Mouse (Mus musculus) CH12.LX (cell line): ENCODE data around the gene Hopx. TPM values are rescaled to one million over a fixed set of nuclear protein-coding genes. Genes with fewer than 3 reads are reported as not detected.

Source experiments
- DNase-seq: peaks from one replicate; pipeline ENCODE4 v3.0.0-alpha.2; 2013; ENCODE audit errors: extremely low read depth
- H3K27ac ChIP-seq: 2 replicates; pipeline ENCODE4 v1.5.1; 2012; ENCODE audit warnings: low read depth, mild to moderate bottlenecking, control low read depth, moderate library complexity; ENCODE audit not compliant: insufficient read depth
- H3K27me3 ChIP-seq: replicated peaks from 2 replicates; pipeline ENCODE3; 2012; ENCODE audit warnings: inconsistent platforms
- H3K36me3 ChIP-seq, 2 experiments: replicated peaks in 1 of 2; 2 replicates each; pipeline versions ENCODE3 to v1.6.1; 2012; ENCODE audit warnings: inconsistent platforms in 1 of 2, low read length in 1 of 2, mild to moderate bottlenecking in 1 of 2, mixed read lengths in 1 of 2, moderate library complexity in 1 of 2; ENCODE audit not compliant: control insufficient read depth in 1 of 2, insufficient read depth in 1 of 2
- H3K4me1 ChIP-seq, 2 experiments: 2 replicates each; pipeline ENCODE4 v1.6.1; 2012; ENCODE audit warnings: inconsistent platforms in 1 of 2, moderate library complexity in 1 of 2; ENCODE audit not compliant: insufficient read depth in 2 of 2, control insufficient read depth in 1 of 2
- H3K4me2 ChIP-seq: 2 replicates; pipeline ENCODE4 v1.6.1; 2012; ENCODE audit warnings: low read depth, mild to moderate bottlenecking, control low read depth; ENCODE audit not compliant: poor library complexity, insufficient read depth, severe bottlenecking
- H3K4me3 ChIP-seq, 3 experiments: fragments of 150-350 bp in 1 of 3; sonication (generic) in 1 of 3; replicated peaks in 1 of 3; 2 replicates each; pipeline versions ENCODE3 to v1.5.1; 2011 to 2012; ENCODE audit warnings: low read depth in 2 of 3, low read length in 2 of 3, mild to moderate bottlenecking in 2 of 3, moderate library complexity in 2 of 3, control low read depth in 1 of 3, improper control_type of control experiment in 1 of 3, inconsistent platforms in 1 of 3, mixed read lengths in 1 of 3; ENCODE audit not compliant: poor library complexity in 1 of 3
- H3K79me2 ChIP-seq: replicated peaks from 2 replicates; pipeline ENCODE4 v1.6.1; 2012; ENCODE audit warnings: mild to moderate bottlenecking, moderate library complexity; ENCODE audit not compliant: control insufficient read depth, poor library complexity, insufficient read depth, severe bottlenecking; ENCODE audit errors: extremely low read depth
- H3K9ac ChIP-seq: 2 replicates; pipeline ENCODE4 v1.6.1; 2012; ENCODE audit warnings: low read depth, mild to moderate bottlenecking, control low read depth, moderate library complexity; ENCODE audit not compliant: insufficient read depth
- H3K9me3 ChIP-seq: replicated peaks from 2 replicates; pipeline ENCODE3; 2012; ENCODE audit warnings: low read length, inconsistent platforms, mixed read lengths
- CHD1 ChIP-seq: IDR thresholded peaks from 2 replicates; pipeline ENCODE4 v1.6.1; 2012; ENCODE audit warnings: low read depth, low read length, improper control_type of control experiment, inconsistent platforms
- CHD2 ChIP-seq: IDR thresholded peaks from 2 replicates; pipeline ENCODE4 v1.6.1; 2011; ENCODE audit warnings: low read length, improper control_type of control experiment
- CTCF ChIP-seq, 2 experiments: IDR thresholded peaks in 1 of 2; conservative IDR thresholded peaks in 1 of 2; 2 replicates each; pipeline ENCODE4 v1.5.1; 2011 to 2012; ENCODE audit warnings: low read depth in 2 of 2, low read length in 2 of 2, improper control_type of control experiment in 1 of 2, inconsistent platforms in 1 of 2, mild to moderate bottlenecking in 1 of 2, moderate library complexity in 1 of 2
- E2F4 ChIP-seq: IDR thresholded peaks from 2 replicates; pipeline ENCODE4 v1.6.1; 2011; ENCODE audit warnings: low read depth, low read length, improper control_type of control experiment; ENCODE audit not compliant: insufficient replicate concordance
- ELF1 ChIP-seq: IDR thresholded peaks from 2 replicates; pipeline ENCODE4 v1.6.1; 2014; ENCODE audit warnings: low read depth, mild to moderate bottlenecking, inconsistent platforms, low read length, improper control_type of control experiment
- EP300 ChIP-seq: IDR thresholded peaks from 2 replicates; pipeline ENCODE4 v1.6.1; 2011; ENCODE audit warnings: low read length, improper control_type of control experiment
- ETS1 ChIP-seq: conservative IDR thresholded peaks from 2 replicates; pipeline ENCODE4 v1.6.1; 2012; ENCODE audit warnings: low read depth, mild to moderate bottlenecking, inconsistent platforms, low read length, improper control_type of control experiment, moderate library complexity
- HCFC1 ChIP-seq: IDR thresholded peaks from 2 replicates; pipeline ENCODE4 v1.6.1; 2012; ENCODE audit warnings: low read depth, mild to moderate bottlenecking, inconsistent platforms, low read length, improper control_type of control experiment
- IRF4 ChIP-seq: IDR thresholded peaks from 2 replicates; pipeline ENCODE4 v1.6.1; 2014; ENCODE audit warnings: low read depth, mild to moderate bottlenecking, inconsistent platforms, low read length, improper control_type of control experiment
- JUND ChIP-seq: conservative IDR thresholded peaks from 2 replicates; pipeline ENCODE4 v1.6.1; 2011; ENCODE audit warnings: low read depth, low read length, improper control_type of control experiment
- KAT2A ChIP-seq: IDR thresholded peaks from 2 replicates; pipeline ENCODE4 v1.6.1; 2012; ENCODE audit warnings: low read length, improper control_type of control experiment, inconsistent platforms; ENCODE audit not compliant: insufficient replicate concordance
- MAFK ChIP-seq: IDR thresholded peaks from 2 replicates; pipeline ENCODE4 v1.6.1; 2011; ENCODE audit warnings: low read length, improper control_type of control experiment; ENCODE audit not compliant: insufficient replicate concordance
- MAX ChIP-seq: IDR thresholded peaks from 2 replicates; pipeline ENCODE4 v1.6.1; 2011; ENCODE audit warnings: low read length, improper control_type of control experiment
- MEF2A ChIP-seq: IDR thresholded peaks from 2 replicates; pipeline ENCODE4 v1.6.1; 2014; ENCODE audit warnings: low read depth, mild to moderate bottlenecking, inconsistent platforms, low read length, improper control_type of control experiment, borderline replicate concordance
- MXI1 ChIP-seq: IDR thresholded peaks from 2 replicates; pipeline ENCODE4 v1.6.1; 2011; ENCODE audit warnings: mild to moderate bottlenecking, low read depth, low read length, improper control_type of control experiment
- MYC ChIP-seq: IDR thresholded peaks from 2 replicates; pipeline ENCODE4 v1.6.1; 2011; ENCODE audit warnings: low read depth, mild to moderate bottlenecking, improper control_type of control experiment, low read length
- NELFE ChIP-seq: IDR thresholded peaks from 2 replicates; pipeline ENCODE4 v1.6.1; 2011; ENCODE audit warnings: low read depth, low read length, improper control_type of control experiment
- NRF1 ChIP-seq: IDR thresholded peaks from 2 replicates; pipeline ENCODE4 v1.6.1; 2014; ENCODE audit warnings: low read depth, mild to moderate bottlenecking, inconsistent platforms, low read length, improper control_type of control experiment, moderate library complexity
- PAX5 ChIP-seq: IDR thresholded peaks from 2 replicates; pipeline ENCODE4 v1.6.1; 2012; ENCODE audit warnings: low read length, inconsistent platforms, mixed read lengths
- POLR2A ChIP-seq: IDR thresholded peaks from 2 replicates; pipeline ENCODE4 v1.6.1; 2011; ENCODE audit warnings: low read depth, mild to moderate bottlenecking, improper control_type of control experiment, low read length
- RCOR1 ChIP-seq: conservative IDR thresholded peaks from 2 replicates; pipeline ENCODE4 v1.6.1; 2012; ENCODE audit warnings: low read depth, mild to moderate bottlenecking, inconsistent platforms, low read length, improper control_type of control experiment
- SIN3A ChIP-seq: IDR thresholded peaks from 2 replicates; pipeline ENCODE4 v1.6.1; 2012; ENCODE audit warnings: low read length, improper control_type of control experiment, inconsistent platforms
- SMC3 ChIP-seq: IDR thresholded peaks from 2 replicates; pipeline ENCODE4 v1.6.1; 2011; ENCODE audit warnings: low read depth, low read length, improper control_type of control experiment
- TBP ChIP-seq: conservative IDR thresholded peaks from 2 replicates; pipeline ENCODE4 v1.6.1; 2011; ENCODE audit warnings: low read depth, low read length, improper control_type of control experiment
- TCF12 ChIP-seq: IDR thresholded peaks from 2 replicates; pipeline ENCODE4 v1.6.1; 2014; ENCODE audit warnings: low read depth, mild to moderate bottlenecking, inconsistent platforms, low read length, improper control_type of control experiment
- UBTF ChIP-seq: IDR thresholded peaks from 2 replicates; pipeline ENCODE4 v1.6.1; 2012; ENCODE audit warnings: low read depth, mild to moderate bottlenecking, inconsistent platforms, low read length, improper control_type of control experiment, moderate library complexity
- USF1 ChIP-seq: IDR thresholded peaks from 2 replicates; pipeline ENCODE4 v1.6.1; 2014; ENCODE audit warnings: low read depth, mild to moderate bottlenecking, inconsistent platforms, low read length, improper control_type of control experiment
- USF2 ChIP-seq: conservative IDR thresholded peaks from 2 replicates; pipeline ENCODE4 v1.6.1; 2011; ENCODE audit warnings: low read depth, low read length, improper control_type of control experiment
- ZC3H11A ChIP-seq: IDR thresholded peaks from 2 replicates; pipeline ENCODE4 v1.6.1; 2012; ENCODE audit warnings: low read depth, mild to moderate bottlenecking, inconsistent platforms, low read length, improper control_type of control experiment
- ZMIZ1 ChIP-seq: IDR thresholded peaks from 2 replicates; pipeline ENCODE4 v1.6.1; 2012; ENCODE audit warnings: low read depth, mild to moderate bottlenecking, inconsistent platforms, low read length, improper control_type of control experiment
- dilution Hi-C: fragments of 300-500 bp; cut with MboI; formaldehyde crosslinking; loops from 2 replicates; pipeline ENCODE4 v1.14.3; 2020; ENCODE audit warnings: low sequenced_read_pairs; ENCODE audit not compliant: extremely low pct_unique_long_range_greater_than_20kb, extremely low pct_ligation_motif_present
- in situ Hi-C: fragments of 300-500 bp; cut with MboI; formaldehyde crosslinking; loops from 3 replicates; pipeline ENCODE4 v1.14.3; 2019; ENCODE audit warnings: low sequenced_read_pairs, low pct_ligation_motif_present, low pct_unique_long_range_greater_than_20kb, mixed read lengths
- polyA plus RNA-seq: library from polyadenylated mRNA; unstranded; fragments of >175 nt; gene quantifications from 2 replicates; pipeline ENCODE4 v1.2.1, GENCODE M21; 2012; ENCODE audit warnings: low read depth; ENCODE audit not compliant: insufficient read length
- total RNA-seq, 2 experiments: library from RNA; depleted of rRNA; stranded (reverse); fragments of 300-350 nt in 1 of 2; fragments of >200 nt in 1 of 2; gene quantifications; 2 replicates each; pipeline ENCODE4 v1.2.3; 2012 to 2014

The Hopx gene
- total and polyA plus RNA-seq, 3 experiments = 15.1 to 26.4 (median 20.0) TPM

DNA sequence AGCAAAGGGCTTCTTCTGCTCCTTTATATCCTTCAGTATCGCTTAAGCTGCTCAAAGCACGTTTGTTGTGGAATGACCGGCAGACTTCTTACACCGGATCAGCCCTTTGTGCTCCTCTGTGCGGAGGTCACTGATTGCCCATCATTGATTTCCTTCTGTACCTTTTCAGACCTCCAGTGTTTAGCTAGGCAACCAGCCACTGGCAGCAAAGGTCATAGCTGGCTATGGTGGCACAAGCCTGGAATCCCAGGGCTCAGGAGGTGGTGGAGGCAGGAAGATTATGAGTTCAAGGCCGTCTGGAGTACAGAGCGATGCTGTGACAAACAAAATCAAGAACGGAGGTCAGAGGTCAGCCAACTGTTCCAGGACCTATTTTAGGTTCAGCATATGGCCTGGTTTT is 17.0 kb upstream of the Hopx start:
- no peaks in the 10 kb centered on the region for H3K79me2 ChIP-seq
- TF ChIP-seq USF2 (no peak), NELFE (no peak), CTCF (conservative IDR thresholded peaks at IDR 0.05 in 1 of 2, IDR thresholded peaks at IDR 0.05 in 1 of 2; ENCODE audit: low read depth in 2 of 2, low read length in 2 of 2) (no peak), TBP (no peak), IRF4 (no peak), HCFC1 (no peak), MAX (no peak), UBTF (no peak), ZMIZ1 (no peak), KAT2A (no peak), CHD2 (no peak), SMC3 (no peak), MXI1 (no peak), E2F4 (no peak), MEF2A (no peak), TCF12 (no peak), ZC3H11A (no peak), USF1 (no peak), PAX5 (no peak), EP300 (no peak)
- in situ Hi-C loops (loop anchor here (5.0 kb wide), 1 partner anchor 35 kb away; no protein-coding TSS in a partner anchor), dilution Hi-C loops (no loop called here)
- no peak overlapping the region for H3K9ac ChIP-seq
- DNase-seq = no peak
- H3K9me3 ChIP-seq = peaks cover 7% of the 10 kb centered on the region
- H3K36me3 ChIP-seq = peaks cover 0 to 7% of the 10 kb centered on the region in 2 experiments
- H3K4me3 ChIP-seq = no peak overlapping the region
- no peaks in the 10 kb centered on the region for H3K27me3 ChIP-seq
- peaks cover 22 to 48% of the 10 kb centered on the region in 2 experiments for H3K4me1 ChIP-seq
- H3K4me2 ChIP-seq = no peak overlapping the region
- no peak overlapping the region for H3K27ac ChIP-seq

DNA sequence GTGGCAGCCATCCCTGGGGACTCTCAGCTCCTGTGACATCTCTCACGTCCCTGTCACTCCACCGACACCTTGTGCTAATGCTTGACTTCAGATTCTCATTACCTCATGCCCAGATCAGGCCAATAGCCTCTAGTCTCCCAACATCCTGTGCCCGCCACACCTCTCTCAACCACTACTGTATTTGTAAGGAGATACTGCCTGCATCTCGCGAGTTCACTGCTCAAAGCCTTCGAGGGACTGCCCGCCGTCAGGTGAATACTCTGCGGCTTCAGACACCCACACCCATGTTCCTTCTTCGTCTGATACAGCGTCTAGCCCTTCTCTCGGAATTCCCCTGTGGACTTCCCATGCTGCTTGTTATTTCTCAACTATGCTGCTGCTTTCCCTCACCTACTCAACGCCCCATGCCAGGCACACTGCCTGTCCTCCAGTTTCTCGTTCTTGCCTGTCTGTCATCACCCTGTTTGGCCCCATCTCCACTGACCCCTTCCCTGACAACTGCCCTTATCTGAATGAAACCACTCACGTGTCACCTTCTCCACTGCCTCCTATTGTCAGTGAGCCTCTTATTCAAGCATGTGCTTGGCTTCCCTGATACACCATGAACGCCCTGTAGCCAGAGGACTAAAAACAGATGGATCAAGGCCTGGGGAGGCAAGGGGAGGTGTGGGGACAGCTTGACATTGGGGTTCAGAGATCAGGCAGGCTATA is 15.5 kb upstream of the Hopx start:
- Histone ChIP-seq H3K4me3 (peak overlapping the region; percentile 12 to 49 (median 13)), H3K4me2 (peak overlapping the region; percentile 64), H3K36me3 (peaks cover 0 to 13% of the 10 kb centered on the region in 2 experiments), H3K9me3 (peaks cover 9% of the 10 kb centered on the region), H3K9ac (peak overlapping the region; percentile 42; the same call in 1 of the 2 replicates), H3K79me2 (no peaks in the 10 kb centered on the region), H3K4me1 (peaks cover 17 to 41% of the 10 kb centered on the region in 2 experiments), H3K27ac (peak overlapping the region; percentile 87), H3K27me3 (no peaks in the 10 kb centered on the region)
- in situ Hi-C loops = loop anchor here (5.0 kb wide), 1 partner anchor 37 kb away; no protein-coding TSS in a partner anchor
- dilution Hi-C loops = no loop called here
- peak; percentile 89 for DNase-seq
- TF ChIP-seq E2F4 (peak; percentile 61; the same call in 1 of the 2 replicates), CTCF (conservative IDR thresholded peaks at IDR 0.05 in 1 of 2, IDR thresholded peaks at IDR 0.05 in 1 of 2; ENCODE audit: low read depth in 2 of 2, low read length in 2 of 2) (no peak; a peak in 1 of 4 replicates), TCF12 (peak; percentile 59; the same call in 1 of the 2 replicates), ELF1 (peak; percentile 40; the same call in 1 of the 2 replicates), MEF2A (peak; percentile 78), CHD1 (no peak), MAFK (0 out of 2 replicates have a peak, but pooled peaks have one; percentile 44), POLR2A (peak; percentile 59), CHD2 (peak; percentile 97), NRF1 (0 out of 2 replicates have a peak, but pooled peaks have one; percentile 25), IRF4 (peak; percentile 74), MYC (peak; percentile 72; the same call in 1 of the 2 replicates), SIN3A (peak; percentile 82; the same call in 1 of the 2 replicates), JUND (no peak), MAX (peak; percentile 88), UBTF (no peak), RCOR1 (peak; percentile 63; the same call in 1 of the 2 replicates), ETS1 (peak; percentile 73), EP300 (peak; percentile 63; the same call in 1 of the 2 replicates)
